Mouse (Mus musculus) midbrain, embryonic 15.5 days (tissue): Measurements from ENCODE around the gene Fth1. TPM values are rescaled to one million over a fixed set of nuclear protein-coding genes. Genes with fewer than 3 reads are reported as not detected.

Experiments
- ATAC-seq: fragments of 200-750 bp; cut with Nextera tagmentation; replicated peaks from 2 replicates; pipeline ENCODE4 v1.8.0; 2017; ENCODE audit warnings: moderate TSS enrichment
- H3K27ac ChIP-seq: fragments of 300-500 bp; sonication (generic); 2 replicates; pipeline ENCODE4 v1.5.1; 2015; ENCODE audit warnings: mild to moderate bottlenecking, inconsistent platforms
- H3K27me3 ChIP-seq: fragments of 300-500 bp; sonication (generic); replicated peaks from 2 replicates; pipeline ENCODE4 v1.6.1; 2015; ENCODE audit warnings: inconsistent platforms
- H3K36me3 ChIP-seq: fragments of 300-500 bp; sonication (generic); replicated peaks from 2 replicates; pipeline ENCODE4 v1.6.1; 2015; ENCODE audit warnings: inconsistent platforms
- H3K4me1 ChIP-seq: fragments of 300-500 bp; sonication (generic); 2 replicates; pipeline ENCODE4 v1.6.1; 2015; ENCODE audit warnings: inconsistent platforms
- H3K4me2 ChIP-seq: fragments of 300-500 bp; sonication (generic); 2 replicates; pipeline ENCODE4 v1.6.1; 2015; ENCODE audit warnings: inconsistent platforms, mild to moderate bottlenecking, moderate library complexity
- H3K4me3 ChIP-seq: fragments of 300-500 bp; sonication (generic); 2 replicates; pipeline ENCODE4 v1.5.1; 2015; ENCODE audit warnings: mild to moderate bottlenecking, inconsistent platforms
- H3K9ac ChIP-seq: fragments of 300-500 bp; sonication (generic); 2 replicates; pipeline ENCODE4 v1.6.1; 2015; ENCODE audit warnings: mild to moderate bottlenecking, inconsistent platforms
- H3K9me3 ChIP-seq: fragments of 300-500 bp; sonication (generic); 2 replicates; pipeline ENCODE4 v1.6.1; 2016; ENCODE audit warnings: inconsistent platforms
- WGBS: fragments of 180-500 bp; shearing (Covaris S2); methylation state at CpG from one replicate; pipeline ENCODE4 v1.1.7; 2015; ENCODE audit warnings: mixed read lengths; 5-methylcytosine and 5-hydroxymethylcytosine counted together
- polyA plus RNA-seq: library from polyadenylated mRNA; unstranded; fragments of >200 nt; fragmentation: Nextera tagmentation; extraction: Ambion mirVana; gene quantifications from 2 replicates; pipeline ENCODE4 v1.2.1, GENCODE M21; 2015

The Fth1 gene
- polyA plus RNA-seq, 1 experiment from 2014 or later, result 1,452 TPM

DNA sequence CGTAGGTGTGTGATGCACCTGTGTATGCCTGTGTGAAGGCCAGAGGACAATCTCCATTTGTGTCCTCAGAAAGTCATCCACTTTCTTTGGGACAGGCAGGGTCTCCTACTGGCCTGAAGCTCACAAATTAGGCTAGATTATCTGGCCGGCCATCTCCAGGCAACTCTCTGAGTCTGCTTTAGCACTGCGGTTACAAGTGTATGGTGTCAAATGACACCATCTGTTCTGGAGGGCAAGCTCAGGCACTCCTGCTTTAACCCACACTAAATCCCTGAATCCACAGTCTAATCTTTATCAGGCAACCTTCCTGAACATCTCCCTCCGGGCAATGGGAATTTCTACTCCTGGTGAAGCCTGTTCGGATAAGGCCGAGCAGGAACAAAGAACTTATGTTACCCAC, 6.8 kb downstream of the Fth1 start:
- Histone ChIP-seq H3K36me3 (peaks cover 7% of the 10 kb centered on the region), H3K4me3 (no peak overlapping the region), H3K4me2 (no peak overlapping the region), H3K27me3 (no peaks in the 10 kb centered on the region), H3K4me1 (peaks cover 13% of the 10 kb centered on the region), H3K27ac (no peak overlapping the region), H3K9ac (no peak overlapping the region), H3K9me3 (no peaks in the 10 kb centered on the region)
- ATAC-seq, result no peak
- 54% methylated on average over 6 of the region's 6 CpGs for WGBS

DNA sequence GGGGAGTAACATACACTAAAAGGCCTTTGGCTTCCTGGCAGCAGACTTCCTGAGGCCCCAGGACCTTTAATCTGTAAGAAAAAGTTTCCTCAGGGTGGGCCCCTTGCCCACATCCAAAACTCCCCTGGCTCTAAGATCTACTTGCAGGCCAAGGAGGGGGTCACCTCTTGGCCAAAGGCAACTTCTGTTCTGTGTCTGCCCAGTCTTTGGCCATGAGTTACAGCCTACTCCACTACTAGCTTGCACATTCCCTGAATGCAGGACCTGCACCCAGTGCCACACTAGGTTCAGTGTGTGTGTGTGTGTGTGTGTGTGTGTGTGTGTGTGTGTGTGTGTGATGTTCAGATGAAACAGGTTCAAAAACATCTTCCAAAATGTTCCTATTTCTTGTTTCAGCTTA, 7.2 kb downstream of the Fth1 start:
- no peak overlapping the region for H3K27ac ChIP-seq
- H3K9ac ChIP-seq, result no peak overlapping the region
- ATAC-seq, result no peak
- no peak overlapping the region for H3K4me3 ChIP-seq
- peaks cover 7% of the 10 kb centered on the region for H3K36me3 ChIP-seq
- H3K9me3 ChIP-seq, result no peaks in the 10 kb centered on the region
- peaks cover 14% of the 10 kb centered on the region for H3K4me1 ChIP-seq
- no peak overlapping the region for H3K4me2 ChIP-seq
- no peaks in the 10 kb centered on the region for H3K27me3 ChIP-seq

DNA sequence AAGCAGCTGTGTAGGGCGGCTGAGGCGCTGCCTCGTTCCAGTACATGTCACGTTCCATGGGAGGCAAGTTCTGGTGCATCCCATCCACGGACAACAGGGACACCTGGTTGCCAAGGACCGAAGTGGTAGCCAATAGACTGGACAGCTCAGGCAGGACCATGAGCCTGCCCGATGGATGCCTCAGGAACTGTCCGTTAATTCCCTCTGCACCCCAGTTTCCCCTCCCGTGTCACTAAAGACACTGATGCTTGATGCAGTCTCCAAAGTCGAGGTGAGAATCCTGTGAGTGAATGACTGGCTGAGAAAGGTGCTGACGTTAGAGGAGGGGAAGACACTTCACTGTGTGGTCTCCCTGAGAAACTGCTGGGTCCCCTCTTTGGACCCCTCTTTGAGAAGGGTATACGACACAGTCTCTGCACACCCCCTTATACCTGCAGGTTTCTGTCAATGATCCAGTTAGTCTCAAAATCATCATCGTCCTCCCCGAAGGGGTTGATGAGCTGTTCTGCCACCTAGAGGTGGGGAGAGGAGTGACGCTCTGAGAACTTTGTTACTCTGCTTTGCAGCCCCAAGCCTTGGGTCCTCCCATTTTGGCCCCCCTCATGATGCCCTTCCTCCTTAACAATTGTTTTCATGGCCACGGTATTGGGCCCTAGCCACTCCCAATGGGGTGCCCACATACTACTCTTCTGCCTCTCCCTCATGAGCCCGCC, 8.9 kb downstream of the Fth1 start:
- ATAC-seq, result no peak
- Histone ChIP-seq H3K4me2 (no peak overlapping the region), H3K27ac (no peak overlapping the region), H3K4me3 (no peak overlapping the region), H3K27me3 (no peaks in the 10 kb centered on the region), H3K4me1 (peaks cover 11% of the 10 kb centered on the region; the same call in 1 of the 2 replicates), H3K9ac (no peak overlapping the region), H3K9me3 (no peaks in the 10 kb centered on the region), H3K36me3 (peaks cover 7% of the 10 kb centered on the region)
- 67% methylated on average over 17 of the region's 17 CpGs for WGBS

DNA sequence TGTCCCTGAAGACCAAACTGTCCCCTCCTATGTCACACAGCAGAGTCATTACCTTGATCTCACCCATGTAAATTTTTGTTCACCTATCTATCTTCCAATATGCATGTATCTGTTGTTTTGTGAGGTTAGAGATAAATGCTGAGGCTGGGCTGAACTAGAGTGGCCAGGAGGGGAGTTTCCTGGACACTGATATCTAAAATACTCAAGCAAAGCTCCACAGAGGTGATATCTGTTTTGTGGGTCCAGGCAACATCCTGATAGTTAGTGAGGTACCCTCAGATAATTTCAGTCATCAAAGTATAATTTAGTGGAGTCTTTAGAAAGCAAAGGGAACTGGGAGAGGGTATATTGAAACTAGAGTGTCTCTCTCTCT, 9.5 kb downstream of the Fth1 start:
- no peak overlapping the region for H3K9ac ChIP-seq
- H3K4me3 ChIP-seq, result no peak overlapping the region
- peaks cover 7% of the 10 kb centered on the region for H3K36me3 ChIP-seq
- no peak overlapping the region for H3K27ac ChIP-seq
- H3K4me2 ChIP-seq, result no peak overlapping the region
- H3K4me1 ChIP-seq, result peaks cover 10% of the 10 kb centered on the region; the same call in 1 of the 2 replicates
- no peaks in the 10 kb centered on the region for H3K27me3 ChIP-seq
- no peak for ATAC-seq
- no peaks in the 10 kb centered on the region for H3K9me3 ChIP-seq

DNA sequence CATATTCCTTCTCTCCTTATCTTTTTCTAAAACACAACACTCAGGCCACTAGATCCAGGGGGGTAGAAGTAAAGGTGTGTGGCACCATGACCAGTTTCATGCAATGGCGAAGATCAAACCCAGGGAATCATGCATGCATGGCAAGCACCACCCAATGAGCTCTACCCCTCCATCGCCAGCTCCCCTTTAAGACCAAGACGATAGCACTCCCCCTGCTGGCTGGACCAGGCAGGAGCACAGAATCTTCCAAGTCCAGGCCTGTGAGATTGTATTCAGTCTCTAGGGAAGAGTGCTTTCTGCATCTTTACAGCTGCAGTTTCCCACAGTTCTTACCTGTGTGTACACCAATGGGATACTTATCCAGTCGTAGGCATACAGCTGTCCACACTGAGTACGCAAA, 10.9 kb downstream of the Fth1 start:
- Histone ChIP-seq H3K36me3 (no peaks in the 10 kb centered on the region), H3K27ac (no peak overlapping the region), H3K9ac (no peak overlapping the region), H3K9me3 (no peaks in the 10 kb centered on the region), H3K4me3 (no peak overlapping the region), H3K27me3 (no peaks in the 10 kb centered on the region), H3K4me2 (no peak overlapping the region), H3K4me1 (peaks cover 10% of the 10 kb centered on the region; the same call in 1 of the 2 replicates)
- WGBS, result 16% methylated on average over 5 of the region's 5 CpGs
- ATAC-seq, result 0 out of 2 replicates have a peak, but pooled peaks have one; percentile 8

DNA sequence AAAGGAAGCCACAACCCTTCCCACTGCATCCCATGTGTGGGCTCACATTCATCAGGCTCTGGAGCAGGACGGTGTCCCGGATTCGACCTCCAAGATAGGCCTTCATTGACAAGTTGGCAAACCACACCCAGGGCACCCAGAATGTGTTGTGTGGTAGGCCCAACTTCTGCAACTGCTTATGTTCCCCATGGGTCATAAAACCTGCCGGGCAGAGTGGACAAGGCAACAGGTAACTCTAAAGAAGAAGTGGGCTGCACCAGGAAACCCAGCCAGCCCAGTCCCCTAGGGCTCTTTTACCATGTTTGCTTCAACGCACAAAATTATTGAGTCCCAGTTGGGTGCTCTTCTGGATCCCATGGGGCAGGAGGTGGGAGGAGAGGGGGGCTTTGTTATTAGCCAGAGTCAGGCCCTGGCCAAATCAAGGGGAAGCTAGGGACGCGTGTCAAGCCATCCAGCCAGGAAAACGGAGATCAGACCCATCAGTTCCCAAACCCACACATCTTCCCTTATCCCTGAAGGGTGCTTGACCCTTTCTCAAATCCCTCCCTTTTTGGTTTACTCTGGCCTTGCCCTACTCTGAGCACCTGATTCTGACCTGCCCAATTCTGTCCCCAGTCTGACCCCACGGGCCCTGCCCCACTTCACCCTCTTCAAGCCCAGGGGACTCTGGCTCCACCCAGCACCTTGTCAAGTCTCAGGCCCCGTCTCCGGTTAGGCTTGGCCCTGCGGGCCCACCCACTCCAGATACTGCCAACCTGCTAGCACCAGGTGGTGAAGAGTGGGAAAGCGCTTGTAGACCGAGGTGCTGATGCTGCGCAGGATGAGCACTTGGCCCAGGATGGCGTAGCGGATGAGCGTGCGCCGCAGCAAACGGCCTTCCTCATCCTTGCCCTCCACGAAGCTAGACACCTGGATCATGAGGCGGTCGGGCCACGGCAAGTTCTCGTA, 11.9 kb downstream of the Fth1 start:
- Histone ChIP-seq H3K36me3 (no peaks in the 10 kb centered on the region), H3K4me2 (peak overlapping the region; percentile 51), H3K9ac (peak overlapping the region; percentile 34), H3K4me1 (peaks cover 10% of the 10 kb centered on the region; the same call in 1 of the 2 replicates), H3K9me3 (no peaks in the 10 kb centered on the region), H3K27me3 (no peaks in the 10 kb centered on the region), H3K4me3 (peak overlapping the region; percentile 33), H3K27ac (0 out of 2 replicates have a peak overlapping the region, but pooled peaks have one; percentile 25)
- peak; percentile 64 for ATAC-seq
- WGBS, result 51% methylated on average over 26 of the region's 26 CpGs

DNA sequence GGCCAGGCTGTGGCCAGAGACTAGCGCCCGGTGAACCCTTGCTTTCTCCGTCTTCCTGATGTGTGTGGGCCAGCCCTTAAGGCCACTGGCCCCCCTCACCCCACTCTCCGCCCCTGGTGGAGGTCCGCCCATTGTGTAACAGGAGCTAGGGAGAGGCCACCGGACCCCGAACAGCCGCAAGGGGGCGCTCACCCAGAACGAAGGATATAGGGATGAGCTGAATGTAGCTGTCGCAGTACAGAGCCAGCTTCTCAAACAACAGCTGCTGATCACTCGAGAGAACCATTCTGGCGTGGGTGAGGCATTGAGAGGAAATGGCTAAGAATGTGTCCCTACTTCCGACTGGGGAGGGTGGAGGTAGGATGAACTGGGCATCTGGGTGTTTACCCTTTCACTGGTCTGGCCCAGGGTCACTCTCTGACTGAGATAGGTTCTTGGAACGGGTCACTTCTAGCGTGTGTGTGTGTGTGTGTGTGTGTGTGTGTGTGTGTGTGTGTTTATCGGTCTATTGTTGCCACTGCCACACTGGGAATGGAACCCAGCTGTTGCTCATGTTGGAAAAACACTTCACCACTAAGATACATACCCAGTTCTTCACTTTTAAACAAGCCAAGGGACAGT, 12.7 kb downstream of the Fth1 start:
- no peaks in the 10 kb centered on the region for H3K27me3 ChIP-seq
- 0 out of 2 replicates have a peak overlapping the region, but pooled peaks have one; percentile 25 for H3K27ac ChIP-seq
- no peaks in the 10 kb centered on the region for H3K36me3 ChIP-seq
- 5% methylated on average over 17 of the region's 17 CpGs for WGBS
- peak; percentile 88 for ATAC-seq
- H3K4me1 ChIP-seq, result peaks cover 10% of the 10 kb centered on the region; the same call in 1 of the 2 replicates
- H3K4me3 ChIP-seq, result peak overlapping the region; percentile 33
- H3K9ac ChIP-seq, result peak overlapping the region; percentile 34
- peak overlapping the region; percentile 51 for H3K4me2 ChIP-seq
- H3K9me3 ChIP-seq, result no peaks in the 10 kb centered on the region

DNA sequence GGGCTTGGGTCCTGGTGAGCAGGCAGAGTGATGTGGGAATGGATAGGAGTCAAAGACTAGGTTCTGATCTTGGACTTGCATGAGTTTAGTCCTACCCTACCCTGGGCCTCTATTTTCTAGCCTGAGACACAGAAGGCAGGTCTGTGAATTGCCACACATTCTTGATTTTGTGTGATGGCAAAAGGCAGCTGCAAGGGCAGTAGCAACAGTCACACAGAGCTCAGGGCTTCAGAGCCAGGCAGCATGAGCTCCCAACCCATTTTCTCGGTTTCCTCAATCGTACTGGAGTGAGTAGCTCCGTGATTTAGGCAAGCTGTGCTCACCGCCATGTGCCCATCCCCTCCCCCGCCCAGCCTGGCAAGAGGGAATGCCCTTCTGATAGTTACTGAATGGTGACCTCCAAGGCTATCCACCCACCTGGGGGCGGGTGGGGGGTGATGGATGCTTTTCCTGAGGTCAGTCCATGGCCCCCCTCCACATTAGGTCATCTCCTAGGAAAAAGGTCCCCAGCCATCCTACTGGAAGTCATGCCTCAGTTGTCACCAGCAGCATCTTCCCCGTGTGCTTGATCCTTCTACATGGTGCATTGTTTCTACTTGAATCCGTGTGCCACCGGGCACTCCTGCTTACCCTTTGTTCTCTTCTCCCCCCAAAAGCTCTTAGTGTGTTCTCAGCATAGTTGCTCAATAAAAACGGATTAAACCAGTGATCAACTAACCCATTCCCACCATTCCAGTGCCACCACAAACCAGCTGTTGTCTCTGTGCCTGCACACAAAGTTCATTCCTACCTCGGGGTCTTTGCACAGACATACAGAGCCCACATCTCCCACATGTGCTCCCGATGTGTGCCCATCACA, 17.0 kb downstream of the Fth1 start:
- no peak overlapping the region for H3K4me2 ChIP-seq
- no peak overlapping the region for H3K4me3 ChIP-seq
- no peak overlapping the region for H3K27ac ChIP-seq
- H3K9ac ChIP-seq, result no peak overlapping the region
- H3K27me3 ChIP-seq, result no peaks in the 10 kb centered on the region
- ATAC-seq, result no peak
- peaks cover 10% of the 10 kb centered on the region; the same call in 1 of the 2 replicates for H3K4me1 ChIP-seq
- no peaks in the 10 kb centered on the region for H3K36me3 ChIP-seq
- H3K9me3 ChIP-seq, result no peaks in the 10 kb centered on the region
- 78% methylated on average over 12 of the region's 12 CpGs for WGBS

DNA sequence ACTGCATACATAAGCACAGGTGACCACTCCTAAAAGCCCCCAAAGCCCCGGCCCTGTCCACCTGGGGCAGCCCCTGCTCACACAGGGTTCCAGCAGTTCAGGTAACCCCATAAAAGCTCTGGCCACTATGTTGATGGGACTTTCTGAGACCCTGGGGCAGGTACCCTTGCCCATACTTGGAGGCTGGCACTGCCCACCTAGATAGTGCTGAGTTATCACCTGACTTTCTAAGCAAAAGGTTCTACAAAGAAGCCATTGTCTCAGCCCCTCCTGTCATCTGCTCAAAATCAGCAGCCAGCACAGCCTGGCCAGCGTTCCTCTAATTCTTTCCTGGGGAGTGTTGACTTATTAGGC, 17.6 kb downstream of the Fth1 start:
- no peaks in the 10 kb centered on the region for H3K9me3 ChIP-seq
- H3K4me1 ChIP-seq, result peaks cover 4% of the 10 kb centered on the region; the same call in 1 of the 2 replicates
- no peak overlapping the region for H3K4me2 ChIP-seq
- no peak overlapping the region for H3K27ac ChIP-seq
- ATAC-seq, result no peak
- no peak overlapping the region for H3K9ac ChIP-seq
- no peak overlapping the region for H3K4me3 ChIP-seq
- no peaks in the 10 kb centered on the region for H3K36me3 ChIP-seq
- H3K27me3 ChIP-seq, result no peaks in the 10 kb centered on the region
- WGBS, result 80% methylated on average over 2 of the region's 2 CpGs

DNA sequence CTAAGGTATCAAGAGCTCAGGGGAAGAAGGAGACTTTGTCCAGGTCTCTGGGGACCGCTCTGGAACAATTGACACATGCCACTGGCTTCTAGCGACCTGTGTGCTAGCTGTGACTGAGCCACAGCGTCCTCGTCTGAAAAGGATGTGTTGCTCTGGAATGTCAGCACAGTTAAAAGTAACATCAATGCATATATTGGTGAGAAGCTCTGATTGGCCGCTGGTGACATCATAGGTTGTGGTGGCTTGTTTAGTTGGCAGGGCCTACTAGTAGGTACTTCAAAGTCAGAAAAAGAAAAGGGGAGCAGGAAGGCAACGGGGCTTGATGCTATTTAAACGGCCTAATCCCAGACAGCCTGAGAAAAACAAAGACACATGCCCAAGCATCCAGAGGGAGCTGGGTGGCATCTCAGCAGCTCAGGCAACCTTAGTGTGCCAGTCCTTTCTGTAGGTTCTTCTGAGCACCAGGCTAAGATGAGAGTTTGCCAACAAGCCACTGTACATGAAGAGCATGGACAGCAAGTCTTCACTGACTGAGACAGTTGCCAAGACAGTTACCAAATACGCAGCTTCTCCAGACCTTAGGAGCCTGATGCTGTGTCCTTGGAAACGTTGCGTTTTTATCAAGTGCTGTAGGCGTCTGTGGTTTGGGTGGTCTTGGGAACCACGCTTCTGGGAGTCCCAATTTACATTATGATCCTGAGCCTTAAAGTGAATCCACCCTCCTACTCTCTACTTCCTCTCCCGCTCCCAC, 18.5 kb downstream of the Fth1 start:
- 67% methylated on average over 13 of the region's 13 CpGs for WGBS
- H3K27me3 ChIP-seq, result no peaks in the 10 kb centered on the region
- H3K9me3 ChIP-seq, result no peaks in the 10 kb centered on the region
- ATAC-seq, result no peak
- no peak overlapping the region for H3K4me3 ChIP-seq
- H3K4me2 ChIP-seq, result no peak overlapping the region
- H3K27ac ChIP-seq, result no peak overlapping the region
- H3K4me1 ChIP-seq, result no peaks in the 10 kb centered on the region
- H3K9ac ChIP-seq, result no peak overlapping the region
- no peaks in the 10 kb centered on the region for H3K36me3 ChIP-seq

DNA sequence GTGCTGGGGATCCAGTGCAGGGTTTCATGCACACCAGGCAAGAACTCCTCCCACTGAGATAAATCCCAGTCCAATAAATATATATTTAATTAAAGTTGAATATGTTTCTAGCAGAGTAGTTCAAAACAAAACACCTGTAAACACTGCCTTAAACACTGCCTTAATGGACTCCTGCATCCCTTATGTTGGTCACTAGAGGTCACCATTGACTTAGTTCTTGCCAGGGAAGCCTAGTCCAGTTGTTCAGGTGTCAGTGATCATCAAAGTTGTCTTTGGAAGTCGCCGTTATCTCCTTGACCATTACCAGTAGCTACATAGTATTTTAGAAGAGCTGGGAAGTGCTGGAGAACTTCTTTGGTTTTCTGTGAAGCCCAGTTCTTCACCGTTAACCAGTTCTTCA, 19.9 kb downstream of the Fth1 start:
- H3K27ac ChIP-seq, result no peak overlapping the region

More for the DNA sequence above, 19.9 kb downstream of the Fth1 start:
- H3K4me1 ChIP-seq, result no peaks in the 10 kb centered on the region
- WGBS, result 16% methylated on average over 3 of the region's 3 CpGs
- no peak overlapping the region for H3K9ac ChIP-seq
- no peak overlapping the region for H3K4me2 ChIP-seq
- H3K36me3 ChIP-seq, result no peaks in the 10 kb centered on the region
- no peaks in the 10 kb centered on the region for H3K27me3 ChIP-seq
- ATAC-seq, result peak; percentile 71; the same call in 1 of the 2 replicates
- H3K4me3 ChIP-seq, result no peak overlapping the region
- H3K9me3 ChIP-seq, result no peaks in the 10 kb centered on the region
